Mouse (Mus musculus): ENCODE results near the gene Hras.

DNA sequence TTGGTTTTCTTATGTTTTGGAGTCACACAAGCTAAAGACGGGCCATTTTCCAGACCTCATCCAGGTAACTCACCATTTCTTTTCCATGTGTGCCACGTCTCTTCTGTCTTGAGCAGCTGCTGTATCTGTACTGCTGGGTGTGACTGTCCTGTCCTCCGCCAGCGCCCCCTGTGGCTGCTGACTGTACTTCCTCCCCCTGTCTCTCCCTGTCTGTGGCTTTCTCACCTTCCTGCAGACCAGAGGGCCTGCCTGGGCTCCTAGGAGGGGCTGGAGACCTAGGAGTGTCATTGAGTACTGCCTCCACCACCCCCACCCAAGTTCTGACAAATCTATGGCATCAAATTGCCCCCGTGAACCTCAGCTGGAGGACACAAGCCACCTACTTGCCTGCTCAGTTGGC is 50.7 kb downstream of the Hras start:
- TF ChIP-seq CTCF (IDR thresholded peaks at IDR 0.05; ENCODE audit: low read depth) (peak; percentile 87), EP300 (IDR thresholded peaks at IDR 0.05; ENCODE audit: low read depth) (no peak)

Measured in liver, postnatal 0 days (tissue).